In the genomic region with DNA sequence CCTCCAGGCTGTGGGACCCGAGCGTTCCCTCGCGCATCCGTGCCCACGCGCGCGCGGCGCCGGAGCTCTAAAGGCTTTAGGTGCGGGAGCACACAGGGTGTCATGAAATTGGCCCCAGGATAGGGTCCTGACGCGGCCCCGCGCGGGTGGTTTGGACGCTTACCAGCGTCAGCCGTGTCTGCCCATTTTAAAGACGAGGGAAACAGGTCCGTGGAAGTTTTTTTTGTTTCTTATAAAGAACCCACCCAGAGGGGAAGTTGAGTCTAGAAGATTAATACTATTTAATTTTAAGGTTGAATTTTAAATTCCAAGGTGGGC, we compare ENCODE assay signal across 8 mouse cellular contexts. TPM values are rescaled to one million over a fixed set of nuclear protein-coding genes. Genes with fewer than 3 reads are reported as not detected.
DNase-seq lines count a peak whose midpoint lies in the region; ATAC-seq and TF ChIP-seq lines count a peak whose summit lies in the region.

No protein-coding gene starts in this region.

- peaks cover 20% of the 10 kb centered on the region for H3K36me3 ChIP-seq in embryonic facial prominence, embryonic 12.5 days
- H3K36me3 ChIP-seq in intestine, embryonic 15.5 days, result peaks cover 10% of the 10 kb centered on the region
- H3K36me3 ChIP-seq in neural tube, embryonic 12.5 days, result peaks cover 21% of the 10 kb centered on the region

- TF ChIP-seq CTCF in left cerebral cortex, adult 2 months (IDR thresholded peaks at IDR 0.05), result no peak; the same call in 1 of the 2 replicates

- H3K4me3 ChIP-seq in left cerebral cortex, adult 2 months, result peak overlapping the region; percentile 74
- H3K4me3 ChIP-seq in embryonic facial prominence, embryonic 12.5 days, result peak overlapping the region; percentile 89
- H3K4me3 ChIP-seq in intestine, embryonic 15.5 days (replicated peaks), result peak overlapping the region; percentile 97
- peak overlapping the region; percentile 95 for H3K4me3 ChIP-seq in neural tube, embryonic 12.5 days

- peak overlapping the region; percentile 85 for H3K4me2 ChIP-seq in embryonic facial prominence, embryonic 12.5 days (replicated peaks)
- peak overlapping the region; percentile 90 for H3K4me2 ChIP-seq in intestine, embryonic 15.5 days (replicated peaks)
- peak overlapping the region; percentile 73 for H3K4me2 ChIP-seq in neural tube, embryonic 12.5 days (replicated peaks)

- no peaks in the 10 kb centered on the region for H3K27me3 ChIP-seq in embryonic facial prominence, embryonic 12.5 days
- no peaks in the 10 kb centered on the region for H3K27me3 ChIP-seq in intestine, embryonic 15.5 days (replicated peaks)
- no peaks in the 10 kb centered on the region for H3K27me3 ChIP-seq in neural tube, embryonic 12.5 days (replicated peaks)

- H3K9me3 ChIP-seq in embryonic facial prominence, embryonic 12.5 days, result no peaks in the 10 kb centered on the region
- no peaks in the 10 kb centered on the region for H3K9me3 ChIP-seq in intestine, embryonic 15.5 days
- no peaks in the 10 kb centered on the region for H3K9me3 ChIP-seq in neural tube, embryonic 12.5 days

- ATAC-seq in embryonic facial prominence, embryonic 12.5 days (ENCODE audit: insufficient number of reproducible peaks, insufficient read depth, low FRiP score, low TSS enrichment), result no peak
- no peak; the same call in 1 of the 2 replicates for ATAC-seq in intestine, embryonic 15.5 days
- no peak for ATAC-seq in neural tube, embryonic 12.5 days (ENCODE audit: low FRiP score, low read depth)
- ATAC-seq in erythroid progenitor cell, adult 5-6 weeks (replicated peaks; ENCODE audit: low FRiP score, poor library complexity, severe bottlenecking), result no peak

- H3K9ac ChIP-seq in embryonic facial prominence, embryonic 12.5 days, result peak overlapping the region; percentile 94
- H3K9ac ChIP-seq in intestine, embryonic 15.5 days, result peak overlapping the region; percentile 92
- H3K9ac ChIP-seq in neural tube, embryonic 12.5 days, result peak overlapping the region; percentile 98

- DNase-seq in left cerebral cortex, adult 2 months (ENCODE audit: extremely low spot score in 1 of 2, low spot score in 2 of 2), result no peak
- DNase-seq in left cerebral cortex, postnatal 4 days, result no peak
- DNase-seq in frontal cortex, adult 2 months (ENCODE audit: extremely low spot score in 1 of 2, low spot score in 1 of 2), result no peak
- no peak for DNase-seq in adrenal gland, postnatal 36 days

- H3K27ac ChIP-seq in left cerebral cortex, adult 2 months, result peak overlapping the region; percentile 88
- H3K27ac ChIP-seq in embryonic facial prominence, embryonic 12.5 days, result no peak overlapping the region
- no peak overlapping the region for H3K27ac ChIP-seq in intestine, embryonic 15.5 days
- no peak overlapping the region for H3K27ac ChIP-seq in neural tube, embryonic 12.5 days

- under 1% methylated on average over 23 of the region's 23 CpGs for WGBS in embryonic facial prominence, embryonic 12.5 days
- under 1% methylated on average over 23 of the region's 23 CpGs for WGBS in intestine, embryonic 15.5 days
- WGBS in neural tube, embryonic 12.5 days, result under 1% methylated on average over 23 of the region's 23 CpGs

- H3K4me1 ChIP-seq in embryonic facial prominence, embryonic 12.5 days, result peaks cover 17% of the 10 kb centered on the region; the same call in 1 of the 2 replicates
- H3K4me1 ChIP-seq in intestine, embryonic 15.5 days (replicated peaks), result peaks cover 19% of the 10 kb centered on the region
- peaks cover 27% of the 10 kb centered on the region for H3K4me1 ChIP-seq in neural tube, embryonic 12.5 days

- intact Hi-C loops in left cerebral cortex, adult 2 months (cut with DNase I), result no loop called here
- intact Hi-C loops in left cerebral cortex, postnatal 4 days (cut with DNase I), result no loop called here

RNA-seq across cellular contexts. Expression of a gene that starts 0.3 kb away (rescaled TPM):
- total RNA-seq in left cerebral cortex, adult 2 months (2021), result 10 to 100 TPM; 43.9 to 46.5 TPM
- total RNA-seq in left cerebral cortex, postnatal 4 days (2021), result 10 to 100 TPM; 27.0 to 29.4 TPM
- 6.0 and 6.2 TPM in 2 replicates for polyA plus RNA-seq in embryonic facial prominence, embryonic 12.5 days (2016; fragmentation: Nextera tagmentation; extraction: Ambion mirVana)
- polyA plus RNA-seq in intestine, embryonic 15.5 days (2015; fragmentation: Nextera tagmentation; extraction: Ambion mirVana), result 3.4 and 4.5 TPM in 2 replicates
- 8.0 and 9.5 TPM in 2 replicates for polyA plus RNA-seq in neural tube, embryonic 12.5 days (2016; fragmentation: Nextera tagmentation; extraction: Ambion mirVana)
- polyA plus RNA-seq in frontal cortex, adult 2 months (2012; rRNA removed), result 28.1 and 30.4 TPM in 2 replicates
- total RNA-seq in erythroid progenitor cell, adult 5-6 weeks (2015; ENCODE audit: low replicate concordance), result 29.6 and 34.0 TPM in 2 replicates
- total RNA-seq in erythroid progenitor cell, adult 5-6 weeks (2017; ENCODE audit: low replicate concordance), result 56.9 and 67.4 TPM in 2 replicates
- 10 to 100 TPM; 58.1 to 61.0 TPM for total RNA-seq in adrenal gland, postnatal 36 days (2021)

RNA-seq across cellular contexts. Expression of a gene that starts 35.0 kb away (rescaled TPM):
- total RNA-seq in left cerebral cortex, adult 2 months (2021), result 10 to 100 TPM; 53.2 to 54.1 TPM
- total RNA-seq in left cerebral cortex, postnatal 4 days (2021), result 10 to 100 TPM; 30.4 to 34.4 TPM
- 69.9 and 70.3 TPM in 2 replicates for polyA plus RNA-seq in embryonic facial prominence, embryonic 12.5 days (2016; fragmentation: Nextera tagmentation; extraction: Ambion mirVana)
- polyA plus RNA-seq in intestine, embryonic 15.5 days (2015; fragmentation: Nextera tagmentation; extraction: Ambion mirVana), result 42.6 and 44.5 TPM in 2 replicates
- polyA plus RNA-seq in neural tube, embryonic 12.5 days (2016; fragmentation: Nextera tagmentation; extraction: Ambion mirVana), result 73.1 and 79.2 TPM in 2 replicates
- 84.6 and 85.4 TPM in 2 replicates for polyA plus RNA-seq in frontal cortex, adult 2 months (2012; rRNA removed)
- total RNA-seq in erythroid progenitor cell, adult 5-6 weeks (2015; ENCODE audit: low replicate concordance), result 1.8 TPM in 1 of 2 replicates, not detected in the other
- total RNA-seq in erythroid progenitor cell, adult 5-6 weeks (2017; ENCODE audit: low replicate concordance), result 0.30 and 1.7 TPM in 2 replicates
- total RNA-seq in adrenal gland, postnatal 36 days (2021), result 10 to 100 TPM; 19.5 to 22.9 TPM

RNA-seq across cellular contexts. Expression of a gene that starts 52.0 kb away (rescaled TPM):
- 10 to 100 TPM; 54.2 to 58.0 TPM for total RNA-seq in left cerebral cortex, adult 2 months (2021)
- total RNA-seq in left cerebral cortex, postnatal 4 days (2021), result 10 to 100 TPM; 62.4 to 62.9 TPM
- polyA plus RNA-seq in embryonic facial prominence, embryonic 12.5 days (2016; fragmentation: Nextera tagmentation; extraction: Ambion mirVana), result 41.5 and 43.6 TPM in 2 replicates
- polyA plus RNA-seq in intestine, embryonic 15.5 days (2015; fragmentation: Nextera tagmentation; extraction: Ambion mirVana), result 27.4 and 29.9 TPM in 2 replicates
- 41.6 and 42.5 TPM in 2 replicates for polyA plus RNA-seq in neural tube, embryonic 12.5 days (2016; fragmentation: Nextera tagmentation; extraction: Ambion mirVana)
- polyA plus RNA-seq in frontal cortex, adult 2 months (2012; rRNA removed), result 45.0 and 46.6 TPM in 2 replicates
- total RNA-seq in erythroid progenitor cell, adult 5-6 weeks (2015; ENCODE audit: low replicate concordance), result 43.6 and 63.1 TPM in 2 replicates
- total RNA-seq in erythroid progenitor cell, adult 5-6 weeks (2017; ENCODE audit: low replicate concordance), result 64.1 and 94.1 TPM in 2 replicates
- 10 to 100 TPM; 25.8 to 27.2 TPM for total RNA-seq in adrenal gland, postnatal 36 days (2021)

RNA-seq across cellular contexts. Expression of a gene that starts 54.9 kb away (rescaled TPM):
- total RNA-seq in left cerebral cortex, adult 2 months (2021), result 10 to 100 TPM; 64.3 to 68.0 TPM
- total RNA-seq in left cerebral cortex, postnatal 4 days (2021), result 10 to 100 TPM; 31.2 to 32.0 TPM
- 30.1 and 32.7 TPM in 2 replicates for polyA plus RNA-seq in embryonic facial prominence, embryonic 12.5 days (2016; fragmentation: Nextera tagmentation; extraction: Ambion mirVana)
- polyA plus RNA-seq in intestine, embryonic 15.5 days (2015; fragmentation: Nextera tagmentation; extraction: Ambion mirVana), result 18.7 and 19.4 TPM in 2 replicates
- polyA plus RNA-seq in neural tube, embryonic 12.5 days (2016; fragmentation: Nextera tagmentation; extraction: Ambion mirVana), result 26.7 and 26.9 TPM in 2 replicates
- 53.0 and 53.8 TPM in 2 replicates for polyA plus RNA-seq in frontal cortex, adult 2 months (2012; rRNA removed)
- 17.7 and 18.4 TPM in 2 replicates for total RNA-seq in erythroid progenitor cell, adult 5-6 weeks (2015; ENCODE audit: low replicate concordance)
- total RNA-seq in erythroid progenitor cell, adult 5-6 weeks (2017; ENCODE audit: low replicate concordance), result 17.3 and 27.6 TPM in 2 replicates
- 10 to 100 TPM; 33.8 to 36.4 TPM for total RNA-seq in adrenal gland, postnatal 36 days (2021)

Comparison
In these comparisons a context has a peak if more than half of its experiments do, and no peak if none do; other contexts are left out.
1. RNA of a gene that starts 35.0 kb away (total RNA-seq): 53.2 to 54.1 TPM in left cerebral cortex, adult 2 months, 30.4 to 34.4 TPM in left cerebral cortex, postnatal 4 days and 19.5 to 22.9 TPM in adrenal gland, postnatal 36 days; 0.30 to 1.8 TPM in erythroid progenitor cell, adult 5-6 weeks; every median in the first group is over 4 times any median in the second.
2. Peak in every context shown above with its lines, with median percentiles within 50 percentile points of each other: H3K4me3 ChIP-seq, H3K4me2 ChIP-seq and H3K9ac ChIP-seq.